Mouse (Mus musculus) CH12.LX (cell line): ENCODE measurements at regions not wholly inside any gene's neighbourhood (a gene's known extent, or its start where the extent isn't known, plus 50 kb on each side); places are given as distances from the start of the nearest gene placed in this dataset.

Experiments used
- DNase-seq: peaks from one replicate; pipeline ENCODE4 v3.0.0-alpha.2; 2013; ENCODE audit errors: extremely low read depth
- H3K27ac ChIP-seq: 2 replicates; pipeline ENCODE4 v1.5.1; 2012; ENCODE audit warnings: low read depth, mild to moderate bottlenecking, control low read depth, moderate library complexity; ENCODE audit not compliant: insufficient read depth
- H3K27me3 ChIP-seq: replicated peaks from 2 replicates; pipeline ENCODE3; 2012; ENCODE audit warnings: inconsistent platforms
- H3K36me3 ChIP-seq, 2 experiments: replicated peaks in 1 of 2; 2 replicates each; pipeline versions ENCODE3 to v1.6.1; 2012; ENCODE audit warnings: inconsistent platforms in 1 of 2, low read length in 1 of 2, mild to moderate bottlenecking in 1 of 2, mixed read lengths in 1 of 2, moderate library complexity in 1 of 2; ENCODE audit not compliant: control insufficient read depth in 1 of 2, insufficient read depth in 1 of 2
- H3K4me1 ChIP-seq, 2 experiments: 2 replicates each; pipeline ENCODE4 v1.6.1; 2012; ENCODE audit warnings: inconsistent platforms in 1 of 2, moderate library complexity in 1 of 2; ENCODE audit not compliant: insufficient read depth in 2 of 2, control insufficient read depth in 1 of 2
- H3K4me2 ChIP-seq: 2 replicates; pipeline ENCODE4 v1.6.1; 2012; ENCODE audit warnings: low read depth, mild to moderate bottlenecking, control low read depth; ENCODE audit not compliant: poor library complexity, insufficient read depth, severe bottlenecking
- H3K4me3 ChIP-seq, 3 experiments: fragments of 150-350 bp in 1 of 3; sonication (generic) in 1 of 3; replicated peaks in 1 of 3; 2 replicates each; pipeline versions ENCODE3 to v1.5.1; 2011 to 2012; ENCODE audit warnings: low read depth in 2 of 3, low read length in 2 of 3, mild to moderate bottlenecking in 2 of 3, moderate library complexity in 2 of 3, control low read depth in 1 of 3, improper control_type of control experiment in 1 of 3, inconsistent platforms in 1 of 3, mixed read lengths in 1 of 3; ENCODE audit not compliant: poor library complexity in 1 of 3
- H3K79me2 ChIP-seq: replicated peaks from 2 replicates; pipeline ENCODE4 v1.6.1; 2012; ENCODE audit warnings: mild to moderate bottlenecking, moderate library complexity; ENCODE audit not compliant: control insufficient read depth, poor library complexity, insufficient read depth, severe bottlenecking; ENCODE audit errors: extremely low read depth
- H3K9ac ChIP-seq: 2 replicates; pipeline ENCODE4 v1.6.1; 2012; ENCODE audit warnings: low read depth, mild to moderate bottlenecking, control low read depth, moderate library complexity; ENCODE audit not compliant: insufficient read depth
- H3K9me3 ChIP-seq: replicated peaks from 2 replicates; pipeline ENCODE3; 2012; ENCODE audit warnings: low read length, inconsistent platforms, mixed read lengths
- BHLHE40 ChIP-seq: IDR thresholded peaks from 2 replicates; pipeline ENCODE4 v1.6.1; 2011; ENCODE audit warnings: mild to moderate bottlenecking, low read depth, low read length, improper control_type of control experiment
- CHD2 ChIP-seq: IDR thresholded peaks from 2 replicates; pipeline ENCODE4 v1.6.1; 2011; ENCODE audit warnings: low read length, improper control_type of control experiment
- CTCF ChIP-seq, 2 experiments: IDR thresholded peaks in 1 of 2; conservative IDR thresholded peaks in 1 of 2; 2 replicates each; pipeline ENCODE4 v1.5.1; 2011 to 2012; ENCODE audit warnings: low read depth in 2 of 2, low read length in 2 of 2, improper control_type of control experiment in 1 of 2, inconsistent platforms in 1 of 2, mild to moderate bottlenecking in 1 of 2, moderate library complexity in 1 of 2
- ELF1 ChIP-seq: IDR thresholded peaks from 2 replicates; pipeline ENCODE4 v1.6.1; 2014; ENCODE audit warnings: low read depth, mild to moderate bottlenecking, inconsistent platforms, low read length, improper control_type of control experiment
- HCFC1 ChIP-seq: IDR thresholded peaks from 2 replicates; pipeline ENCODE4 v1.6.1; 2012; ENCODE audit warnings: low read depth, mild to moderate bottlenecking, inconsistent platforms, low read length, improper control_type of control experiment
- KAT2A ChIP-seq: IDR thresholded peaks from 2 replicates; pipeline ENCODE4 v1.6.1; 2012; ENCODE audit warnings: low read length, improper control_type of control experiment, inconsistent platforms; ENCODE audit not compliant: insufficient replicate concordance
- MAX ChIP-seq: IDR thresholded peaks from 2 replicates; pipeline ENCODE4 v1.6.1; 2011; ENCODE audit warnings: low read length, improper control_type of control experiment
- MAZ ChIP-seq: IDR thresholded peaks from 2 replicates; pipeline ENCODE4 v1.6.1; 2012; ENCODE audit warnings: low read depth, mild to moderate bottlenecking, inconsistent platforms, low read length, improper control_type of control experiment, moderate library complexity
- MEF2A ChIP-seq: IDR thresholded peaks from 2 replicates; pipeline ENCODE4 v1.6.1; 2014; ENCODE audit warnings: low read depth, mild to moderate bottlenecking, inconsistent platforms, low read length, improper control_type of control experiment, borderline replicate concordance
- MXI1 ChIP-seq: IDR thresholded peaks from 2 replicates; pipeline ENCODE4 v1.6.1; 2011; ENCODE audit warnings: mild to moderate bottlenecking, low read depth, low read length, improper control_type of control experiment
- MYC ChIP-seq: IDR thresholded peaks from 2 replicates; pipeline ENCODE4 v1.6.1; 2011; ENCODE audit warnings: low read depth, mild to moderate bottlenecking, improper control_type of control experiment, low read length
- POLR2A ChIP-seq: IDR thresholded peaks from 2 replicates; pipeline ENCODE4 v1.6.1; 2011; ENCODE audit warnings: low read depth, mild to moderate bottlenecking, improper control_type of control experiment, low read length
- POLR2AphosphoS2 ChIP-seq: IDR thresholded peaks from 2 replicates; pipeline ENCODE4 v1.6.1; 2011; ENCODE audit warnings: low read depth, low read length, improper control_type of control experiment
- RAD21 ChIP-seq: IDR thresholded peaks from 2 replicates; pipeline ENCODE4 v1.6.1; 2011; ENCODE audit warnings: low read depth, mild to moderate bottlenecking, low read length, improper control_type of control experiment, moderate library complexity
- SIN3A ChIP-seq: IDR thresholded peaks from 2 replicates; pipeline ENCODE4 v1.6.1; 2012; ENCODE audit warnings: low read length, improper control_type of control experiment, inconsistent platforms
- ZC3H11A ChIP-seq: IDR thresholded peaks from 2 replicates; pipeline ENCODE4 v1.6.1; 2012; ENCODE audit warnings: low read depth, mild to moderate bottlenecking, inconsistent platforms, low read length, improper control_type of control experiment
- ZNF384 ChIP-seq: IDR thresholded peaks from 2 replicates; pipeline ENCODE4 v1.6.1; 2012; ENCODE audit warnings: low read depth, low read length, improper control_type of control experiment, inconsistent platforms
- dilution Hi-C: fragments of 300-500 bp; cut with MboI; formaldehyde crosslinking; loops from 2 replicates; pipeline ENCODE4 v1.14.3; 2020; ENCODE audit warnings: low sequenced_read_pairs; ENCODE audit not compliant: extremely low pct_unique_long_range_greater_than_20kb, extremely low pct_ligation_motif_present
- in situ Hi-C: fragments of 300-500 bp; cut with MboI; formaldehyde crosslinking; loops from 3 replicates; pipeline ENCODE4 v1.14.3; 2019; ENCODE audit warnings: low sequenced_read_pairs, low pct_ligation_motif_present, low pct_unique_long_range_greater_than_20kb, mixed read lengths

DNA sequence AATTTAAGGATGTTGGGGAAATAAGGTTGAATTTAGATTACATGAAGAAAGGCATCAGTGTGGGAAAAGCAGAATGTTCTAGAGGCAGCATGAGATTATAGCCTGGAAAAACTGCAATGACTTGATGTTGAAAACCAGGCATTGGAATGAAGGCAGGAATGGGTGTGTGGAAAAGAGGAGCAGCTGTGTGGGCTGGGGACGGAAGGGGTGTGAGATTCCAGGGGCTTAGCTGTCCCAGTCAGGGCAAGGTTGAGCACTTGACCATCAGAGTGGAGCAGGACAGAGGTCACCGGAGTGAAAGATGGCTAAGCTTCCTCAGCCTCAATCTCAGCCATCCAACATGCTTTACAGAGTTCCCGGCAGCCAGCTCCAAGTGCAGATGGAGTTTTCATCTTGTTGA is 54.9 kb upstream of the Rassf8 start:
- H3K36me3 ChIP-seq, result no peaks in the 10 kb centered on the region

GRCm38 (mm10) chr6:145694817-145695216 is 51.7 kb upstream of the Rassf8 start:
- Histone ChIP-seq H3K9me3 (no peaks in the 10 kb centered on the region), H3K4me1 (no peaks in the 10 kb centered on the region), H3K9ac (no peak overlapping the region), H3K4me2 (no peak overlapping the region), H3K4me3 (no peak overlapping the region), H3K27ac (no peak overlapping the region), H3K36me3 (no peaks in the 10 kb centered on the region), H3K79me2 (no peaks in the 10 kb centered on the region), H3K27me3 (no peaks in the 10 kb centered on the region)
- TF ChIP-seq ZNF384 (no peak), MXI1 (no peak), SIN3A (no peak), POLR2AphosphoS2 (no peak), HCFC1 (no peak), MEF2A (no peak), ELF1 (no peak), KAT2A (no peak), CHD2 (no peak), RAD21 (no peak), ZC3H11A (no peak), MAX (no peak), BHLHE40 (no peak), POLR2A (no peak), CTCF (conservative IDR thresholded peaks at IDR 0.05 in 1 of 2, IDR thresholded peaks at IDR 0.05 in 1 of 2; ENCODE audit: low read depth in 2 of 2, low read length in 2 of 2) (no peak)
- in situ Hi-C loops (no loop called here), dilution Hi-C loops (no loop called here)
- no peak for DNase-seq

More for the DNA sequence above, 54.9 kb upstream of the Rassf8 start:
- DNase-seq, result no peak
- in situ Hi-C loops, result no loop called here
- peaks cover 0 to 6% of the 10 kb centered on the region in 2 experiments; a peak in 1 of 4 replicates for H3K4me1 ChIP-seq
- H3K4me3 ChIP-seq, result no peak overlapping the region
- no peak overlapping the region for H3K27ac ChIP-seq
- dilution Hi-C loops, result no loop called here
- no peak overlapping the region for H3K4me2 ChIP-seq
- no peaks in the 10 kb centered on the region for H3K79me2 ChIP-seq
- H3K9ac ChIP-seq, result no peak overlapping the region
- no peaks in the 10 kb centered on the region for H3K27me3 ChIP-seq
- H3K9me3 ChIP-seq, result no peaks in the 10 kb centered on the region
- no peak for TF ChIP-seq SIN3A
- no peak for TF ChIP-seq HCFC1
- no peak for TF ChIP-seq MYC
- TF ChIP-seq RAD21, result no peak
- TF ChIP-seq MAZ, result no peak
- no peak for TF ChIP-seq POLR2AphosphoS2
- TF ChIP-seq BHLHE40, result no peak
